Mouse (Mus musculus) heart, embryonic 11.5 days (tissue): Measurements from ENCODE around the gene Hdac7. TPM values are rescaled to one million over a fixed set of nuclear protein-coding genes. Genes with fewer than 3 reads are reported as not detected.

ENCODE experiments used
- ATAC-seq: fragments of 200-750 bp; cut with Nextera tagmentation; replicated peaks from 2 replicates; pipeline ENCODE4 v1.8.0; 2017; ENCODE audit warnings: moderate library complexity; ENCODE audit not compliant: insufficient number of reproducible peaks, low FRiP score, low TSS enrichment
- H3K27ac ChIP-seq: fragments of 300-500 bp; sonication (generic); 2 replicates; pipeline ENCODE4 v1.5.1; 2014; ENCODE audit warnings: mild to moderate bottlenecking, low read depth, low read length
- H3K27me3 ChIP-seq: fragments of 300-500 bp; sonication (generic); 2 replicates; pipeline ENCODE4 v1.6.1; 2014; ENCODE audit warnings: mild to moderate bottlenecking, low read length, mixed read lengths; ENCODE audit not compliant: control insufficient read depth, insufficient read depth
- H3K36me3 ChIP-seq: fragments of 300-500 bp; sonication (generic); 2 replicates; pipeline ENCODE4 v1.6.1; 2014; ENCODE audit warnings: mild to moderate bottlenecking, low read length, moderate library complexity, mixed read lengths; ENCODE audit not compliant: control insufficient read depth, insufficient read depth
- H3K4me1 ChIP-seq: fragments of 300-500 bp; sonication (generic); 2 replicates; pipeline ENCODE4 v1.6.1; 2014; ENCODE audit warnings: low read length; ENCODE audit not compliant: control insufficient read depth, insufficient read depth
- H3K4me2 ChIP-seq: fragments of 300-500 bp; sonication (generic); 2 replicates; pipeline ENCODE4 v1.6.1; 2014; ENCODE audit warnings: mild to moderate bottlenecking, moderate library complexity
- H3K4me3 ChIP-seq: fragments of 300-500 bp; sonication (generic); 2 replicates; pipeline ENCODE4 v1.5.1; 2014; ENCODE audit warnings: low read depth, low read length
- H3K9ac ChIP-seq: fragments of 300-500 bp; sonication (generic); 2 replicates; pipeline ENCODE4 v1.6.1; 2014; ENCODE audit warnings: mild to moderate bottlenecking, low read depth, low read length, moderate library complexity
- H3K9me3 ChIP-seq: fragments of 300-500 bp; sonication (generic); replicated peaks from 2 replicates; pipeline ENCODE4 v1.6.1; 2016; ENCODE audit warnings: low read length; ENCODE audit not compliant: control insufficient read depth
- WGBS: fragments of 180-500 bp; shearing (Covaris S2); extraction: QIAGEN DNeasy Blood & Tissue Kit; methylation state at CpG from one replicate; pipeline ENCODE4 v1.1.7; 2014; ENCODE audit not compliant: insufficient replicate concordance; 5-methylcytosine and 5-hydroxymethylcytosine counted together
- polyA plus RNA-seq: library from polyadenylated mRNA; unstranded; fragments of >200 nt; fragmentation: Nextera tagmentation; extraction: Ambion mirVana; gene quantifications from 2 replicates; pipeline ENCODE4 v1.2.1, GENCODE M21; 2014

Hdac7 gene
- polyA plus RNA-seq, 1 experiment from 2014 or later: 24.6 TPM

DNA sequence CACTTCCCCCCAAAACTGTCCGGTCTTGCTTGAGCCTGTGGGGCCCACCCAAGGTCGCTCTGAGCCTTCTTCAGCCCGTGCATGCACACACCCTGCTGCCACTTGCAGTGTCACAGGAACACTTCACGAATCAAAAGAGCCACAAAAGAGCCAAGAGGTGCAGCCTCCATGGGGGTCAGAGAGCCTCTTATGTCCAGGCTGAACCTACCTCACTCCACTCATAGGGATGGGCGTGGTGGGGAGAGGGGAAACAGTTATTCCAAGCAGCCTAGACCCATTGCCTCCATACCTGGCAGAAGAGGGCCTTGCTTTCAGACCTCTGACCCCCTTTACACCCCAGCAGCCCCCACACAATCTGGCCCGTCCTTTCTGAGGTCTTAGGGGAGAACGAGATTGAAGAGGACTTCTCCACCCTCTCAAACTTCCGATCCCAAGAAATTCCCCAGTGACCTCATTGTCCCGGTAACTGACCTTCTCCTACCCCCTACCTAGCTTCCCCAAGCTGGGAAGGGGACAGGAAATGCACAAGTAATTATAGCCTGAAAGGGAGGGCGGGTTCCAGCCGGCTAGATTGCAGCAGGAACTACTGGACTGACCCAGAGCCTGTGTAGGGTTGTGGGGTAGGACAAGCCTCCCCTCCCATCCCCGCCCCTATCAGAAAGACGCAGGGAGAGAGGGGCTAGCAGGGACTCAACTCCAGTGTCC lies 79.1 kb downstream of the Hdac7 start:
- ATAC-seq: no peak
- H3K4me1 ChIP-seq: peaks cover 26% of the 10 kb centered on the region
- WGBS: 38% methylated on average over 13 of the region's 13 CpGs
- no peaks in the 10 kb centered on the region; the same call in 1 of the 2 replicates for H3K36me3 ChIP-seq
- H3K4me2 ChIP-seq: peak overlapping the region; percentile 84
- H3K9ac ChIP-seq: 0 out of 2 replicates have a peak overlapping the region, but pooled peaks have one; percentile 16
- peaks cover 24% of the 10 kb centered on the region for H3K27me3 ChIP-seq
- H3K27ac ChIP-seq: no peak overlapping the region
- H3K4me3 ChIP-seq: peak overlapping the region; percentile 48
- no peaks in the 10 kb centered on the region for H3K9me3 ChIP-seq

DNA sequence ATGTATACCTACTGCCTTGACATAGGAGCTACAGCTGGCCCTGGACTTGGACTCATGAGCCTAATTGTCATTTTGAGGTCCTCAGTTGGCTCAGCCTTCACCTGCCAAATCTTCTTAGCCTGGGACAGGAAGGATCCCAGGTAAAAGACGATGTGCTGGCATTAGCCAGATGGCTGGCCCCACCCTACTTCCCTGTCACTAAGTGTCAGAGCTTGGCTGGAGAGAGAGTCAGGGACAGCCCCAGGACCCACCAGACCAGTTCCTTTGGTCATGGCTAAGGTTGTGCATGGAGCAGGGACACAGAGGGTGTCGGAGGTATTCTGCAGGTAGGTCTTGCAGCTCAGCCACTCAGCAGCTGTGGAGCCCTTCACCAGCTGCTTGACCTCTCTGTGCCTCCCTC lies 79.8 kb downstream of the Hdac7 start:
- Histone ChIP-seq H3K36me3 (peaks cover 3% of the 10 kb centered on the region; the same call in 1 of the 2 replicates), H3K9me3 (no peaks in the 10 kb centered on the region), H3K27me3 (peaks cover 23% of the 10 kb centered on the region), H3K4me3 (no peak overlapping the region), H3K4me2 (no peak overlapping the region), H3K4me1 (peaks cover 26% of the 10 kb centered on the region), H3K9ac (no peak overlapping the region), H3K27ac (no peak overlapping the region)
- 65% methylated on average over 2 of the region's 2 CpGs for WGBS
- no peak for ATAC-seq

DNA sequence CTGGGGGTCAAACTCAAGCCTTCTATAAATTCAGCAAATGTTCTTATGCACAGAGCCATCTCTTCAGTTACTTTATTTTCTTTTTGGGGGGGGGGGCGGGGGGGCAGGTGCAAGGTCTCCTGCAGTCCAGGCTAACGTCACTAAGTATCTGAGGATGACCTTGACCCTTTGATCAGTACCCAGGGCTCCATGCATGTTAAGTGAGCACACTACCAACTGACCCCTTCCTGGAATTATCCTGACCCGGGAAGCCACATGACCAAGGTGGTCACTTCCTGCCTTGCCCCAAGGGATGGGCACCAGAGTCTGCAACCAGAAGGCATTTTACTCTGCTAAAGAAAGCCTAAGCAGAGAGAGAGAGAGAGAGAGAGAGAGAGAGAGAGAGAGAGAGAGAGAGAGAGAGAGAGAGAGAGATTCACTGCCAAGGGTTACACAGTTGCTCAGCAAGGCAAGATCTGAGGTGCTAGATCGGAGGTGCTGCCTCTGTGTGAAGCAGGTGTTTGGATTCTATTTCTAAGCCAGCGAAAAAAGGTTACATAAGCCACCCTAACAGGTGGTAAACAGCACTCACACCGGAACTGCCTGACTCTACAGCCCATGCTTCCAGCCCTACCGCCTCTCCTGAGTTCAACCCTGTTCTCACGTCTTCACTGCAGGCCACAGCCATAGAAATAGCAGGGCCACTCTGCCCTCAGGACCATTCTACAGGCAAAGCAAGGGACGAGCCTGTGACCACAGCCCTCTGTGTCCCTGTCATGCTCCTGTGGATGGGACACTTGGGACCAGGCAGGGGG lies 80.8 kb downstream of the Hdac7 start:
- Histone ChIP-seq H3K9me3 (no peaks in the 10 kb centered on the region), H3K27ac (no peak overlapping the region), H3K9ac (no peak overlapping the region), H3K4me3 (no peak overlapping the region), H3K27me3 (peaks cover 23% of the 10 kb centered on the region), H3K4me1 (peaks cover 24% of the 10 kb centered on the region), H3K4me2 (no peak overlapping the region), H3K36me3 (peaks cover 3% of the 10 kb centered on the region; the same call in 1 of the 2 replicates)
- no peak for ATAC-seq
- WGBS: 56% methylated on average over 9 of the region's 9 CpGs

DNA sequence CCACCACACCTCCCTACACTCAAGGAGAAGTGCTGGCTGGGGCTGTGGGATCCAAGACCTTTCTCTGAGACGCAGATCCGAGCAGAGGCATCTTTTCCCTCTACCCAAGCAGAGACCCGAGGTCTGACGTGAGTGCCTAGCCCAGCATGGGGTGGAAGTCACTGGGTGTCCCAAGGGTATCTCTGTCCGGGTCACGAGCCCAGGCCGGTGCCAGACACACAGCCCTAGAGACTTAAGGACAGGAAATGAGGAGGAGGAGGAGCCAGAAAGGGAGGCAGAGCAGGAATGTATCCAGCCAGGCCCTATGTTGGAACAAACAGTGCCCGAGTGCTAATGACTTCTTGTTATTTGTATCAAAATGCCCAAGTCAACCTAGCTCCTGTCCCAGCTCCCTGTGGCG lies 81.6 kb downstream of the Hdac7 start:
- no peak overlapping the region; the same call in 1 of the 2 replicates for H3K4me2 ChIP-seq

DNA sequence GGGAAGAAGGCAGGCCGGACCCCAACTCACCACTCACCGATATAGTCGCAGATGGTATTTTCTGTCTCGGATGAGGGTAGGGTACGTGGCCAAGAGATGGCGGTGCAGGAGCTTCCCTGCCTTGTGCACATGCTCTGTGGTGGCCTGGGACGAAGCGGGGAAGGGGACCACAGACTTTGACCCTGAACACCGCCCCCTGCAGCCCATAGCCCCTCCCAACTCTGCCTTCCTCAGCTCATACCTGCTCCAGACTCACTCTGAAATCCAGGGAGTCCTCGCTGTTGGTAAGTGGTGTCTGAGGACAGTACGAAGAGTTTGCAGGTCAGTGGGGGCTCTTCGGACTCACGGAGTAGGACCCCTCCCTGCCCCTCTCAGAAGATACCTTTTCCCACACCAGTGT lies 82.9 kb downstream of the Hdac7 start:
- WGBS: 39% methylated on average over 13 of the region's 13 CpGs
- Histone ChIP-seq H3K36me3 (peaks cover 3% of the 10 kb centered on the region; the same call in 1 of the 2 replicates), H3K27ac (no peak overlapping the region), H3K9me3 (no peaks in the 10 kb centered on the region), H3K27me3 (peaks cover 12% of the 10 kb centered on the region), H3K9ac (no peak overlapping the region), H3K4me1 (peaks cover 12% of the 10 kb centered on the region), H3K4me3 (no peak overlapping the region), H3K4me2 (no peak overlapping the region)
- ATAC-seq: no peak

More for the DNA sequence above, 81.6 kb downstream of the Hdac7 start:
- H3K27me3 ChIP-seq: peaks cover 23% of the 10 kb centered on the region
- H3K27ac ChIP-seq: no peak overlapping the region
- H3K9ac ChIP-seq: no peak overlapping the region
- ATAC-seq: no peak
- peaks cover 24% of the 10 kb centered on the region for H3K4me1 ChIP-seq
- H3K9me3 ChIP-seq: no peaks in the 10 kb centered on the region
- H3K4me3 ChIP-seq: no peak overlapping the region
- 49% methylated on average over 9 of the region's 9 CpGs for WGBS
- peaks cover 3% of the 10 kb centered on the region; the same call in 1 of the 2 replicates for H3K36me3 ChIP-seq

DNA sequence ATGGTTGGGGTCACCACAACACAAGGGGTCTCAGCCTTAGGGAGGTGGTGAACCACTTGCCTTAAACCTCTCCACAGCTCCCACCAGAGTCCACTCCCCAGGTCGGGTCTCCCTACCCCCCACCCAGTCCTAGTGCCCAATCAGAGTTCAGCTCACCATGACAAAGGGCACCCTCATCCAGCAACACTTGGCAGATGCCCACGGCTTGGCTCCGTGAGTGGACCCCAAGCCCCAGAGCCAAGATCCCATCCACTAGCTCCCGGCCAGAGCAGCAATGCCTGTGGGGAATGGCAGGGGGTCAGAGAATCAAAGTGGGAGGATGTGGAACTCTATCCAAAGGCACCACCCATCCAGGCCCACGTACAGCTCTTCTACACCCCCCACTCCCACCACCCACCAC lies 83.3 kb downstream of the Hdac7 start:
- WGBS: 65% methylated on average over 5 of the region's 5 CpGs
- H3K4me1 ChIP-seq: peaks cover 9% of the 10 kb centered on the region; the same call in 1 of the 2 replicates
- H3K4me2 ChIP-seq: no peak overlapping the region
- H3K36me3 ChIP-seq: peaks cover 3% of the 10 kb centered on the region; the same call in 1 of the 2 replicates
- H3K27ac ChIP-seq: no peak overlapping the region
- no peak overlapping the region for H3K9ac ChIP-seq
- H3K4me3 ChIP-seq: no peak overlapping the region
- peaks cover 9% of the 10 kb centered on the region; the same call in 1 of the 2 replicates for H3K27me3 ChIP-seq
- H3K9me3 ChIP-seq: no peaks in the 10 kb centered on the region
- ATAC-seq: no peak

DNA sequence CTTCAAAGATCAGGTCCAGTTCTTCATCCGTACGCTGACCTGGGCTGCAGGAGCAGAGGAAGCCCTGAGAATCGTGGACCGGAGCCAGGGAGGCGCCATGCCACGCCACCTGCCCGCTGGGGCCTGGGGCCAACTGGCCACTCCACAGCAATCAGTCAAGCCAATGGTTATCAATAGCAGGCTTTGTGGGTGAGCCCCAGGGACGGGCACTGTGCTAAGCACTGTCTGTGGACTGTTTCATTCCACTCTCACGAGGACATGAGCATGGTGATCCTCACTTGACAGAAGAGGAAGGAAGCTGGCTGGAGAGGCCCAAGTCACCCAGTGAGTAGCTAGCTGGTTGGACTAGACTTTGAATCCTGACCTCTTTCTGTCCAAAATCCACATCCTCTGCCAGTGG lies 84.3 kb downstream of the Hdac7 start:
- H3K27me3 ChIP-seq: 0 out of 2 replicates have a peak, but pooled peaks cover 6% of the 10 kb centered on the region
- 91% methylated on average over 9 of the region's 9 CpGs for WGBS

DNA sequence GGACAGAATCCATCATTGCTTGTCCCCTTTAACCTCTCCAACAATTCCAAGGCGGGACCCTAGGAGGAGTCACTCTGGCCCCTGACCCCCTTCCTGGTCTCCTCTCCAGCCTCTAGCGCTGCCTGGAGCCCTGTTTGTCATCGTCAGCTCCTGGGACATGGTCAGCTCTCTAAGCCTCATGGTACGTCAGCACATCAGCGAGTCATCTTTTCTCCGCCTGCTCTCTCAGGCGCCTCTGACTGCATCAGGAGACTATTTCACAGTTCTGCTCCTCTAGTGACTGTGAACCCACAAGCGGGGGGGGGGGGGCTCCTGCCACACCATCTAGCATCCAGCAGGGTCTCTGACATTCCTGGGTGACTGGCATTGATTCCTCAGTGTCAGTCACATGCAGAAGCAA lies 88.9 kb downstream of the Hdac7 start:
- peaks cover 3% of the 10 kb centered on the region; the same call in 1 of the 2 replicates for H3K36me3 ChIP-seq
- 0 out of 2 replicates have a peak overlapping the region, but pooled peaks have one; percentile 24 for H3K9ac ChIP-seq
- 22% methylated on average over 8 of the region's 8 CpGs for WGBS

More for the DNA sequence above, 84.3 kb downstream of the Hdac7 start:
- peaks cover 12% of the 10 kb centered on the region for H3K4me1 ChIP-seq
- no peak overlapping the region for H3K4me3 ChIP-seq
- H3K27ac ChIP-seq: no peak overlapping the region
- H3K36me3 ChIP-seq: peaks cover 3% of the 10 kb centered on the region; the same call in 1 of the 2 replicates
- H3K9ac ChIP-seq: no peak overlapping the region
- ATAC-seq: no peak
- no peak overlapping the region for H3K4me2 ChIP-seq
- H3K9me3 ChIP-seq: no peaks in the 10 kb centered on the region

More for the DNA sequence above, 88.9 kb downstream of the Hdac7 start:
- peaks cover 23% of the 10 kb centered on the region for H3K4me1 ChIP-seq
- 0 out of 2 replicates have a peak, but pooled peaks cover 2% of the 10 kb centered on the region for H3K27me3 ChIP-seq
- H3K4me3 ChIP-seq: no peak overlapping the region
- 0 out of 2 replicates have a peak overlapping the region, but pooled peaks have one; percentile 7 for H3K27ac ChIP-seq
- H3K9me3 ChIP-seq: no peaks in the 10 kb centered on the region
- no peak for ATAC-seq
- H3K4me2 ChIP-seq: no peak overlapping the region
